Mouse (Mus musculus) kidney, adult 2 months (tissue): ENCODE results near the gene Gm40193. TPM values are rescaled to one million over a fixed set of nuclear protein-coding genes. Genes with fewer than 3 reads are reported as not detected.
"Not testable (repeated sequence)": the region's sequence is repeated elsewhere in the genome, so short reads cannot be mapped to it uniquely, and the experiment has no call there.

Experiments used
- DNase-seq: peaks from one replicate; pipeline ENCODE4 v3.0.0; 2021
- H3K27ac ChIP-seq: fragments of 200-500 bp; 2 replicates; pipeline ENCODE4 v1.5.1; 2012; ENCODE audit warnings: low read depth, low read length, control low read depth, inconsistent platforms; ENCODE audit not compliant: insufficient read depth
- H3K27me3 ChIP-seq: fragments of 200-500 bp; replicated peaks from 2 replicates; pipeline ENCODE4 v1.6.1; 2012; ENCODE audit warnings: mild to moderate bottlenecking, moderate library complexity, low read length, inconsistent platforms; ENCODE audit not compliant: control insufficient read depth, insufficient read depth
- H3K36me3 ChIP-seq: fragments of 200-500 bp; 2 replicates; pipeline ENCODE4 v1.6.1; 2012; ENCODE audit warnings: mild to moderate bottlenecking, moderate library complexity, low read length, inconsistent platforms; ENCODE audit not compliant: control insufficient read depth, insufficient read depth
- H3K4me1 ChIP-seq: fragments of 200-500 bp; 2 replicates; pipeline ENCODE4 v1.6.1; 2011; ENCODE audit warnings: low read length; ENCODE audit not compliant: control insufficient read depth, insufficient read depth
- H3K4me3 ChIP-seq: fragments of 200-500 bp; 2 replicates; pipeline ENCODE4 v1.5.1; 2011; ENCODE audit warnings: mild to moderate bottlenecking, low read depth, low read length, control low read depth; ENCODE audit not compliant: insufficient read depth
- CTCF ChIP-seq: fragments of 200-500 bp; conservative IDR thresholded peaks from 2 replicates; pipeline ENCODE4 v1.5.1; 2011; ENCODE audit warnings: low read depth, mild to moderate bottlenecking, control low read depth, low read length, moderate library complexity, mixed read lengths; ENCODE audit not compliant: insufficient read depth, insufficient read length
- POLR2A ChIP-seq: fragments of 200-500 bp; IDR thresholded peaks from one replicate; pipeline ENCODE4 v1.6.1; 2011; ENCODE audit warnings: low read depth, low read length, control low read depth
- WGBS: fragments of 180-500 bp; shearing (Covaris S2); methylation state at CpG from one replicate; pipeline ENCODE4 v1.1.7; 2018; 5-methylcytosine and 5-hydroxymethylcytosine counted together
- polyA plus RNA-seq: library from polyadenylated mRNA; depleted of rRNA; stranded (reverse); fragments of >200 nt; gene quantifications from 2 replicates; pipeline ENCODE4 v1.2.3, GENCODE M21; 2012

The Gm40193 gene
- polyA plus RNA-seq, 1 experiment = not detected

- DNase-seq = no peak
- H3K27me3 ChIP-seq = no peaks in the 10 kb centered on the region
- H3K4me3 ChIP-seq = no peak overlapping the region
- no peak overlapping the region for H3K27ac ChIP-seq
- 22% methylated on average over 5 of the region's 5 CpGs for WGBS
- no peak for TF ChIP-seq CTCF
- TF ChIP-seq POLR2A = no peak
- H3K4me1 ChIP-seq = peaks cover 24% of the 10 kb centered on the region
- no peaks in the 10 kb centered on the region for H3K36me3 ChIP-seq
Measured at GRCm38 (mm10) chr11:70572348-70572902, 39.7 kb upstream of the Gm40193 start.

- Histone ChIP-seq H3K4me1 (peaks cover 20% of the 10 kb centered on the region), H3K27me3 (no peaks in the 10 kb centered on the region), H3K4me3 (no peak overlapping the region), H3K36me3 (no peaks in the 10 kb centered on the region), H3K27ac (0 out of 2 replicates have a peak overlapping the region, but pooled peaks have one; percentile 39)
- 78% methylated on average over 1 of the region's 1 CpGs for WGBS
- no peak for DNase-seq
- TF ChIP-seq CTCF (no peak), POLR2A (no peak)
Measured at GRCm38 (mm10) chr11:70571641-70572040, 38.9 kb upstream of the Gm40193 start.

- H3K4me3 ChIP-seq, H3K36me3 ChIP-seq, H3K27me3 ChIP-seq, DNase-seq, H3K27ac ChIP-seq: not testable (repeated sequence)
- H3K4me1 ChIP-seq = peaks cover 18% of the 10 kb centered on the region
- 92% methylated on average over 1 of the region's 1 CpGs for WGBS
Measured at GRCm38 (mm10) chr11:70570614-70571013, 37.9 kb upstream of the Gm40193 start.

GRCm38 (mm10) chr11:70566586-70566985 is 33.8 kb upstream of the Gm40193 start:
- 56% methylated on average over 7 of the region's 7 CpGs for WGBS

GRCm38 (mm10) chr11:70564276-70564873 is 31.6 kb upstream of the Gm40193 start:
- H3K4me1 ChIP-seq = peaks cover 21% of the 10 kb centered on the region
- 20% methylated on average over 4 of the region's 4 CpGs for WGBS
- peak overlapping the region; percentile 84 for H3K27ac ChIP-seq
- no peaks in the 10 kb centered on the region for H3K36me3 ChIP-seq
- TF ChIP-seq POLR2A (no peak), CTCF (peak; percentile 38)
- H3K4me3 ChIP-seq = peak overlapping the region; percentile 22
- no peaks in the 10 kb centered on the region for H3K27me3 ChIP-seq
- DNase-seq = peak; percentile 89

More at GRCm38 (mm10) chr11:70566586-70566985, 33.8 kb upstream of the Gm40193 start:
- Histone ChIP-seq H3K4me1 (peaks cover 21% of the 10 kb centered on the region), H3K27ac (no peak overlapping the region), H3K27me3 (no peaks in the 10 kb centered on the region), H3K36me3 (no peaks in the 10 kb centered on the region), H3K4me3 (no peak overlapping the region)
- TF ChIP-seq CTCF (no peak), POLR2A (no peak)
- no peak for DNase-seq

- Histone ChIP-seq H3K27me3 (no peaks in the 10 kb centered on the region), H3K27ac (peak overlapping the region; percentile 84), H3K4me3 (peak overlapping the region; percentile 86), H3K36me3 (no peaks in the 10 kb centered on the region), H3K4me1 (peaks cover 21% of the 10 kb centered on the region)
- WGBS = 2% methylated on average over 25 of the region's 25 CpGs
- TF ChIP-seq CTCF (no peak), POLR2A (no peak)
- DNase-seq = peak; percentile 71
Measured at GRCm38 (mm10) chr11:70563470-70564275, 30.9 kb upstream of the Gm40193 start.

GRCm38 (mm10) chr11:70562995-70563469 is 30.3 kb upstream of the Gm40193 start:
- Histone ChIP-seq H3K27ac (peak overlapping the region; percentile 84), H3K4me3 (peak overlapping the region; percentile 86), H3K27me3 (no peaks in the 10 kb centered on the region), H3K4me1 (peaks cover 21% of the 10 kb centered on the region), H3K36me3 (no peaks in the 10 kb centered on the region)
- no peak for DNase-seq
- WGBS = 0% methylated on average over 29 of the region's 31 CpGs
- TF ChIP-seq CTCF (no peak), POLR2A (no peak)
